Mouse (Mus musculus) stomach, postnatal 0 days (tissue): ENCODE results near the gene Olfr1451.
"Not testable (repeated sequence)": the region's sequence is repeated elsewhere in the genome, so short reads cannot be mapped to it uniquely, and the experiment has no call there.

Source experiments
- CTCF ChIP-seq: IDR thresholded peaks from 2 replicates; pipeline ENCODE4 v1.5.1; 2016; ENCODE audit warnings: antibody characterized with exemption, low read depth, mild to moderate bottlenecking, moderate library complexity
- EP300 ChIP-seq: optimal IDR thresholded peaks from 2 replicates; pipeline ENCODE3; 2016; ENCODE audit warnings: antibody characterized with exemption

DNA sequence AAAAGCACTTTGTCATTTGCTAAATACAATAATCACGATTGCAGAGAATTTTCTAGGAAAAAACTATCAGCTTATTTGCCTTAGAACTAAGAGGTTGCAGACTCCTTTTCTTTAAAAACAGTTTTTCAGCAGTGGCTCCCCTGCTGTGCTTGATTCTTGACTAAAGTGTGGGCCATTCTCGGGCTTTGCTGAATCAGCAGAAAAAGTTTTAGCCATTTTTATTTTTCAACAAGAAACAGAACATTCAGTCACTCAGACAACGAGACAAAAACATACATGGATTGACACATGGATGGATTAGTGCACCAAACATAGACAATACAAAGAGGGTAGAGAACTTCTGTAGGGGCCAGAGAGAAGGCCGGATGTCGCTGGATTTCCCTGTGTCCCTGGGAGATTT lies 24.7 kb upstream of the Olfr1451 start:
- TF ChIP-seq EP300, CTCF: not testable (repeated sequence)
